Mouse (Mus musculus) retina, embryonic 14.5 days (tissue): ENCODE measurements around the gene Noxo1.
"Not testable (repeated sequence)": the region's sequence is repeated elsewhere in the genome, so short reads cannot be mapped to it uniquely, and the experiment has no call there.

Experiments used
- DNase-seq: peaks from one replicate; pipeline ENCODE4 v3.0.0-alpha.2; 2015; ENCODE audit warnings: low spot score

Gene Noxo1

GRCm38 (mm10) chr17:24677500-24678080, 18.4 kb upstream of the Noxo1 start:
- DNase-seq: no peak

- no peak for DNase-seq
Observed at GRCm38 (mm10) chr17:24686514-24686913, 9.5 kb upstream of the Noxo1 start.

- DNase-seq: peak; percentile 41
Observed at GRCm38 (mm10) chr17:24687146-24687595, 8.9 kb upstream of the Noxo1 start.

GRCm38 (mm10) chr17:24687599-24687998, 8.4 kb upstream of the Noxo1 start:
- DNase-seq: no peak

- peak; percentile 49 for DNase-seq
Observed at GRCm38 (mm10) chr17:24689251-24690081, 6.6 kb upstream of the Noxo1 start, which contains the start of gene Syngr3. Syngr3 (minus strand) TSS chr17:24689955.

GRCm38 (mm10) chr17:24692385-24692784, 3.6 kb upstream of the Noxo1 start:
- DNase-seq: no peak

GRCm38 (mm10) chr17:24695326-24696010, 566 bp upstream of the Noxo1 start:
- DNase-seq: no peak

GRCm38 (mm10) chr17:24697985-24698384, 2.0 kb downstream of the Noxo1 start:
- DNase-seq: no peak

GRCm38 (mm10) chr17:24698715-24699114, 2.7 kb downstream of the Noxo1 start:
- no peak for DNase-seq

- no peak for DNase-seq
Observed at GRCm38 (mm10) chr17:24699473-24699872, 3.4 kb downstream of the Noxo1 start.

GRCm38 (mm10) chr17:24701251-24701650, 5.2 kb downstream of the Noxo1 start:
- DNase-seq: no peak

GRCm38 (mm10) chr17:24705821-24706220, 9.8 kb downstream of the Noxo1 start:
- DNase-seq: no peak

- DNase-seq: peak; percentile 95
Observed at GRCm38 (mm10) chr17:24706982-24707800, 11.2 kb downstream of the Noxo1 start, which contains the start of gene Tbl3. Tbl3 (minus strand) TSS chr17:24707660.

GRCm38 (mm10) chr17:24707801-24708425, 11.9 kb downstream of the Noxo1 start:
- no peak for DNase-seq

GRCm38 (mm10) chr17:24708646-24709045, 12.6 kb downstream of the Noxo1 start:
- no peak for DNase-seq

GRCm38 (mm10) chr17:24715556-24715955, 19.5 kb downstream of the Noxo1 start:
- no peak for DNase-seq

- no peak for DNase-seq
Observed at GRCm38 (mm10) chr17:24716166-24716682, 20.2 kb downstream of the Noxo1 start.

GRCm38 (mm10) chr17:24717943-24718342, 21.9 kb downstream of the Noxo1 start, which contains the start of the genes Rnf151 and Rps2:
Rnf151 (minus strand) TSS chr17:24718063.
Rps2 (plus strand) TSS chr17:24718116.
- DNase-seq: no peak

GRCm38 (mm10) chr17:24718938-24719337, 22.9 kb downstream of the Noxo1 start:
- DNase-seq: not testable (repeated sequence)

- peak; percentile 99 for DNase-seq
Observed at GRCm38 (mm10) chr17:24719494-24720222, 23.6 kb downstream of the Noxo1 start.
